Mouse (Mus musculus): ENCODE results near the gene Tex28. TPM values are rescaled to one million over a fixed set of nuclear protein-coding genes. Genes with fewer than 3 reads are reported as not detected.
"Not testable (repeated sequence)": the region's sequence is repeated elsewhere in the genome, so short reads cannot be mapped to it uniquely, and the experiment has no call there.

Gene Tex28
- not detected in 2 replicates for polyA plus RNA-seq (2016; fragmentation: Nextera tagmentation; extraction: Ambion mirVana)

GRCm38 (mm10) chrX:74167738-74168137 is at the start of gene Tex28:
TSS of gene Tex28 (minus strand) at chrX:74167838.
- H3K4me1 ChIP-seq, result no peaks in the 10 kb centered on the region
- H3K36me3 ChIP-seq (replicated peaks), result no peaks in the 10 kb centered on the region
- H3K4me3 ChIP-seq, result no peak within 1 kb of the TSS
- DNase-seq (ENCODE audit: low spot score), result no peak
- no peak within 1 kb of the TSS for H3K27ac ChIP-seq (replicated peaks)
- 91% methylated on average over 1 of the region's 1 CpGs for WGBS
- H3K9me3 ChIP-seq, result no peaks in the 10 kb centered on the region
- no peaks in the 10 kb centered on the region for H3K27me3 ChIP-seq (replicated peaks; ENCODE audit: low read depth, poor library complexity, severe bottlenecking)

GRCm38 (mm10) chrX:74203556-74203955 is 35.9 kb upstream of the Tex28 start:
- H3K4me3 ChIP-seq, result no peak overlapping the region
- DNase-seq (ENCODE audit: low spot score), result no peak
- H3K27ac ChIP-seq (replicated peaks), result no peak overlapping the region
- no peaks in the 10 kb centered on the region for H3K36me3 ChIP-seq (replicated peaks)
- 81% methylated on average over 2 of the region's 2 CpGs for WGBS
- H3K9me3 ChIP-seq, result no peaks in the 10 kb centered on the region
- no peaks in the 10 kb centered on the region for H3K4me1 ChIP-seq
- no peaks in the 10 kb centered on the region for H3K27me3 ChIP-seq (replicated peaks; ENCODE audit: low read depth, poor library complexity, severe bottlenecking)

GRCm38 (mm10) chrX:74176959-74177358 is 9.3 kb upstream of the Tex28 start, which contains the start of gene Tktl1:
TSS of gene Tktl1 (plus strand) at chrX:74177259.
- DNase-seq (ENCODE audit: low spot score), result no peak
- Histone ChIP-seq H3K4me1 (no peaks in the 10 kb centered on the region), H3K27ac (replicated peaks) (no peak within 1 kb of the TSS), H3K9me3 (no peaks in the 10 kb centered on the region), H3K4me3 (no peak within 1 kb of the TSS), H3K27me3 (replicated peaks; ENCODE audit: low read depth, poor library complexity, severe bottlenecking) (no peaks in the 10 kb centered on the region), H3K36me3 (replicated peaks) (no peaks in the 10 kb centered on the region)
- 91% methylated on average over 17 of the region's 17 CpGs for WGBS

- DNase-seq (ENCODE audit: low spot score); H3K4me3 ChIP-seq; H3K27ac ChIP-seq (replicated peaks); H3K4me1 ChIP-seq; H3K36me3 ChIP-seq (replicated peaks); H3K9me3 ChIP-seq: not testable (repeated sequence)
- 27% methylated on average over 1 of the region's 1 CpGs for WGBS
- H3K27me3 ChIP-seq (replicated peaks; ENCODE audit: low read depth, poor library complexity, severe bottlenecking), result peaks cover 15% of the 10 kb centered on the region; the same call in 1 of the 2 replicates
Measured at GRCm38 (mm10) chrX:74135263-74135662, 32.4 kb downstream of the Tex28 start, which contains the start of gene Mecp2. TSS of gene Mecp2 (minus strand) at chrX:74135363.

GRCm38 (mm10) chrX:74127164-74127563 is 40.5 kb downstream of the Tex28 start, which contains the start of gene Opn1mw:
TSS of gene Opn1mw (plus strand) at chrX:74127464.
- Histone ChIP-seq H3K4me1 (no peaks in the 10 kb centered on the region), H3K27ac (replicated peaks) (no peak within 1 kb of the TSS), H3K36me3 (replicated peaks) (no peaks in the 10 kb centered on the region), H3K27me3 (replicated peaks; ENCODE audit: low read depth, poor library complexity, severe bottlenecking) (peaks cover 31% of the 10 kb centered on the region; the same call in 1 of the 2 replicates), H3K4me3 (no peak within 1 kb of the TSS), H3K9me3 (no peaks in the 10 kb centered on the region)
- no peak for DNase-seq (ENCODE audit: low spot score)

GRCm38 (mm10) chrX:74124975-74125374 is 42.7 kb downstream of the Tex28 start:
- Histone ChIP-seq H3K4me1 (no peaks in the 10 kb centered on the region), H3K27ac (replicated peaks) (no peak overlapping the region), H3K4me3 (no peak overlapping the region), H3K27me3 (replicated peaks; ENCODE audit: low read depth, poor library complexity, severe bottlenecking) (peaks cover 32% of the 10 kb centered on the region), H3K9me3 (no peaks in the 10 kb centered on the region), H3K36me3 (replicated peaks) (no peaks in the 10 kb centered on the region)
- 61% methylated on average over 2 of the region's 2 CpGs for WGBS
- no peak for DNase-seq (ENCODE audit: low spot score)

GRCm38 (mm10) chrX:74115511-74115910 is 52.1 kb downstream of the Tex28 start:
- H3K4me3 ChIP-seq, result peak overlapping the region; percentile 29; the same call in 1 of the 2 replicates
- H3K9me3 ChIP-seq, result no peaks in the 10 kb centered on the region
- WGBS, result 25% methylated on average over 10 of the region's 10 CpGs
- peak; percentile 33 for DNase-seq (ENCODE audit: low spot score)
- H3K27me3 ChIP-seq (replicated peaks; ENCODE audit: low read depth, poor library complexity, severe bottlenecking), result peaks cover under 1% of the 10 kb centered on the region; the same call in 1 of the 2 replicates
- H3K4me1 ChIP-seq, result no peaks in the 10 kb centered on the region
- no peaks in the 10 kb centered on the region for H3K36me3 ChIP-seq (replicated peaks)
- no peak overlapping the region for H3K27ac ChIP-seq (replicated peaks)

- Histone ChIP-seq H3K4me3 (no peak overlapping the region), H3K9me3 (no peaks in the 10 kb centered on the region), H3K27me3 (replicated peaks; ENCODE audit: low read depth, poor library complexity, severe bottlenecking) (no peaks in the 10 kb centered on the region), H3K27ac (replicated peaks) (no peak overlapping the region), H3K4me1 (no peaks in the 10 kb centered on the region), H3K36me3 (replicated peaks) (no peaks in the 10 kb centered on the region)
- DNase-seq (ENCODE audit: low spot score), result no peak
Measured at GRCm38 (mm10) chrX:74114036-74114435, 53.6 kb downstream of the Tex28 start.

- Histone ChIP-seq H3K4me1 (no peaks in the 10 kb centered on the region), H3K9me3 (no peaks in the 10 kb centered on the region), H3K4me3 (no peak overlapping the region), H3K36me3 (replicated peaks) (no peaks in the 10 kb centered on the region), H3K27ac (replicated peaks) (no peak overlapping the region), H3K27me3 (replicated peaks; ENCODE audit: low read depth, poor library complexity, severe bottlenecking) (no peaks in the 10 kb centered on the region)
- 54% methylated on average over 3 of the region's 3 CpGs for WGBS
- DNase-seq (ENCODE audit: low spot score), result no peak
Measured at GRCm38 (mm10) chrX:74108747-74109146, 58.9 kb downstream of the Tex28 start.

- Histone ChIP-seq H3K27ac (replicated peaks) (no peak overlapping the region), H3K27me3 (replicated peaks; ENCODE audit: low read depth, poor library complexity, severe bottlenecking) (no peaks in the 10 kb centered on the region), H3K9me3 (no peaks in the 10 kb centered on the region), H3K4me1 (no peaks in the 10 kb centered on the region), H3K4me3 (no peak overlapping the region), H3K36me3 (replicated peaks) (no peaks in the 10 kb centered on the region)
- no peak for DNase-seq (ENCODE audit: low spot score)
- 58% methylated on average over 2 of the region's 2 CpGs for WGBS
Measured at GRCm38 (mm10) chrX:74105916-74106315, 61.7 kb downstream of the Tex28 start.

- no peak for DNase-seq (ENCODE audit: low spot score)
- Histone ChIP-seq H3K27me3 (replicated peaks; ENCODE audit: low read depth, poor library complexity, severe bottlenecking) (peaks cover 5% of the 10 kb centered on the region; the same call in 1 of the 2 replicates), H3K4me1 (no peaks in the 10 kb centered on the region), H3K27ac (replicated peaks) (no peak overlapping the region), H3K36me3 (replicated peaks) (no peaks in the 10 kb centered on the region), H3K4me3 (no peak overlapping the region), H3K9me3 (no peaks in the 10 kb centered on the region)
- 81% methylated on average over 4 of the region's 4 CpGs for WGBS
Measured at GRCm38 (mm10) chrX:74103457-74104188, 64.0 kb downstream of the Tex28 start.
